Mouse (Mus musculus) cortical plate, adult 2 months (tissue): ENCODE data around the gene Evc2. TPM values are rescaled to one million over a fixed set of nuclear protein-coding genes. Genes with fewer than 3 reads are reported as not detected.

Experiments
- H3K27ac ChIP-seq: fragments of 200-500 bp; 2 replicates; pipeline ENCODE4 v1.5.1; 2012; ENCODE audit warnings: low read length, control low read depth, inconsistent platforms; ENCODE audit not compliant: insufficient read depth
- H3K4me1 ChIP-seq: fragments of 200-500 bp; 2 replicates; pipeline ENCODE4 v1.6.1; 2011; ENCODE audit warnings: low read length; ENCODE audit not compliant: control insufficient read depth, insufficient read depth
- H3K4me3 ChIP-seq: fragments of 200-500 bp; 2 replicates; pipeline ENCODE4 v1.5.1; 2011; ENCODE audit warnings: mild to moderate bottlenecking, low read length, control low read depth; ENCODE audit not compliant: insufficient read depth
- CTCF ChIP-seq: fragments of 200-500 bp; IDR thresholded peaks from 2 replicates; pipeline ENCODE4 v1.5.1; 2011; ENCODE audit warnings: mild to moderate bottlenecking, control low read depth, low read length; ENCODE audit not compliant: insufficient read depth; ENCODE audit errors: extremely low read depth
- POLR2A ChIP-seq: fragments of 200-500 bp; IDR thresholded peaks from 2 replicates; pipeline ENCODE4 v1.6.1; 2011; ENCODE audit warnings: mild to moderate bottlenecking, low read length, control low read depth; ENCODE audit not compliant: insufficient read depth; ENCODE audit errors: extremely low read depth
- polyA plus RNA-seq: library from polyadenylated mRNA; depleted of rRNA; stranded (reverse); fragments of >200 nt; gene quantifications from 2 replicates; pipeline ENCODE4 v1.2.3, GENCODE M21; 2012; rRNA removed

Evc2 gene
- polyA plus RNA-seq, 1 experiment, result 20.5 TPM

GRCm38 (mm10) chr5:37465461-37465860 is 127.2 kb downstream of the Evc2 start:
- Histone ChIP-seq H3K27ac (no peak overlapping the region), H3K4me1 (no peaks in the 10 kb centered on the region), H3K4me3 (no peak overlapping the region)
- TF ChIP-seq CTCF (no peak), POLR2A (no peak)

GRCm38 (mm10) chr5:37467646-37468045 is 129.3 kb downstream of the Evc2 start:
- H3K4me1 ChIP-seq, result no peaks in the 10 kb centered on the region
- H3K4me3 ChIP-seq, result no peak overlapping the region
- TF ChIP-seq POLR2A (no peak), CTCF (no peak)
- no peak overlapping the region for H3K27ac ChIP-seq

GRCm38 (mm10) chr5:37469031-37469430 is 130.7 kb downstream of the Evc2 start:
- no peak overlapping the region for H3K4me3 ChIP-seq
- TF ChIP-seq POLR2A (no peak), CTCF (no peak)
- H3K27ac ChIP-seq, result no peak overlapping the region
- H3K4me1 ChIP-seq, result no peaks in the 10 kb centered on the region

DNA sequence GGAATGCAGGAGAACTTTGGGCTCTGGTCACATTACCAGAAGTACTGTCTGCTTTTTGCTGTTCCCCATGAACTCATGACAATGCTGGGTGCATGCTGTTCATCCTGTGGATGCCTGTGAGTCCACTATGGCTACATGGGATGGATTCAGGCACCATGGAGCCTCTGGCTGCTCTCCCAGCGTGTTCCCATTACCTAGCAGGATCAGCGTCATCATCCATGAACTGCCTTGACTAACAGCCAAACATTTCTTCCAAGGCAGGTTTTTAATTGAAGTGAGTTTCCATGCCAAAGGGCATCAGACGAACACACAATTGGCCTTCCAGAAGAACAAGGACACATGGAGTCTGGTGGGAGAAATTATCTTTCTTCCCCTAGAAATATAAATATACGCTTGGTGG is 133.3 kb downstream of the Evc2 start:
- no peaks in the 10 kb centered on the region for H3K4me1 ChIP-seq
- H3K4me3 ChIP-seq, result no peak overlapping the region
- no peak overlapping the region for H3K27ac ChIP-seq
- TF ChIP-seq CTCF (no peak), POLR2A (no peak)

- Histone ChIP-seq H3K27ac (no peak overlapping the region), H3K4me1 (no peaks in the 10 kb centered on the region), H3K4me3 (no peak overlapping the region)
- TF ChIP-seq POLR2A (no peak), CTCF (no peak)
These were observed 133.8 kb downstream of the Evc2 start for GRCm38 (mm10) chr5:37472025-37472608.

Other genes with a start within 250 kb of the Evc2 start
- gene Crmp1, start 96.6 kb upstream of the Evc2 start, polyA plus RNA-seq, result 194 and 217 TPM in 2 replicates
- 15.5 and 22.1 TPM in 2 replicates for gene Evc, start 1.6 kb upstream of the Evc2 start, polyA plus RNA-seq